Mouse (Mus musculus): ENCODE data around the gene Bnc1.

DNA sequence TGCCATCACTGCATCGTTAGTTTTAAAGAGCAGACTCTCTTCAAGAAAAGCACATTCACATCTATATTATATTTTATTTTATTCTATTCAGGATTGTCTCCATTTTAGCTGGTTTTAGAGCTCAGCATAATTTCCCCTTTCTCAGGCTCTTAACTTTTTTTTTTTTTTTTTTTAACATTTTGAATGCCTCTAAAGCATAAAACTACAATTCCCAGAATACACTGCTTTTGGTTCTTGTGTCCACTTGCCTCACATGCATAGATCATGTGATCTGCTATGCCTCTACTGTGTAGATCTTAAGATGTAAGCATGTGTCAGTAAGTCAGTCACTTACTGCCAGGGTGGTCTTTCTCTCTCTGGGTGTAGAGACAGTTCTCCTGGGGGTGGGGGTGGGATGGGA is 30.3 kb upstream of the Bnc1 start:
- TF ChIP-seq CTCF (IDR thresholded peaks at IDR 0.05; ENCODE audit: low read depth, low read length) = no peak
- no peak for TF ChIP-seq POLR2A (IDR thresholded peaks at IDR 0.05; ENCODE audit: extremely low read depth, insufficient read depth, low read length)

All from liver, adult 2 months (tissue).